Mouse (Mus musculus) lung, embryonic 14.5 days (tissue): ENCODE measurements around the gene Lmnb2. TPM values are rescaled to one million over a fixed set of nuclear protein-coding genes. Genes with fewer than 3 reads are reported as not detected.

ENCODE experiments used
- ATAC-seq: fragments of 200-750 bp; cut with Nextera tagmentation; 2 replicates; pipeline ENCODE4 v1.8.0; 2017; ENCODE audit warnings: mild to moderate bottlenecking, moderate TSS enrichment, moderate library complexity; ENCODE audit not compliant: insufficient read depth
- DNase-seq: peaks from one replicate; pipeline ENCODE4 v3.0.0-alpha.2; 2015
- H3K27ac ChIP-seq: fragments of 300-500 bp; sonication (generic); 2 replicates; pipeline ENCODE4 v1.5.1; 2014; ENCODE audit warnings: low read depth, mild to moderate bottlenecking, moderate library complexity
- H3K27me3 ChIP-seq: fragments of 300-500 bp; sonication (generic); 2 replicates; pipeline ENCODE4 v1.6.1; 2014; ENCODE audit warnings: low read length, control low read depth; ENCODE audit not compliant: insufficient read depth
- H3K36me3 ChIP-seq: fragments of 300-500 bp; sonication (generic); 2 replicates; pipeline ENCODE4 v1.6.1; 2014; ENCODE audit warnings: control low read depth; ENCODE audit not compliant: insufficient read depth
- H3K4me1 ChIP-seq: fragments of 300-500 bp; sonication (generic); 2 replicates; pipeline ENCODE4 v1.6.1; 2014; ENCODE audit warnings: antibody characterized with exemption, control low read depth; ENCODE audit not compliant: insufficient read depth
- H3K4me2 ChIP-seq: fragments of 300-500 bp; sonication (generic); 2 replicates; pipeline ENCODE4 v1.6.1; 2014; ENCODE audit warnings: mild to moderate bottlenecking
- H3K4me3 ChIP-seq: fragments of 300-500 bp; sonication (generic); 2 replicates; pipeline ENCODE4 v1.5.1; 2014; ENCODE audit warnings: low read depth, low read length
- H3K9ac ChIP-seq: fragments of 300-500 bp; sonication (generic); 2 replicates; pipeline ENCODE4 v1.6.1; 2014
- H3K9me3 ChIP-seq: fragments of 300-500 bp; sonication (generic); 2 replicates; pipeline ENCODE4 v1.6.1; 2016; ENCODE audit warnings: low read depth, low read length, control low read depth
- CTCF ChIP-seq: IDR thresholded peaks from 2 replicates; pipeline ENCODE4 v1.5.1; 2016; ENCODE audit warnings: antibody characterized with exemption, low read depth
- WGBS: fragments of 180-500 bp; shearing (Covaris S2); extraction: QIAGEN DNeasy Blood & Tissue Kit; methylation state at CpG from one replicate; pipeline ENCODE4 v1.1.7; 2014; 5-methylcytosine and 5-hydroxymethylcytosine counted together
- polyA plus RNA-seq: library from polyadenylated mRNA; unstranded; fragments of >200 nt; fragmentation: Nextera tagmentation; extraction: Ambion mirVana; gene quantifications from 2 replicates; pipeline ENCODE4 v1.2.1, GENCODE M21; 2014

The Lmnb2 gene
- polyA plus RNA-seq, 1 experiment from 2014 or later = 24.4 TPM

DNA sequence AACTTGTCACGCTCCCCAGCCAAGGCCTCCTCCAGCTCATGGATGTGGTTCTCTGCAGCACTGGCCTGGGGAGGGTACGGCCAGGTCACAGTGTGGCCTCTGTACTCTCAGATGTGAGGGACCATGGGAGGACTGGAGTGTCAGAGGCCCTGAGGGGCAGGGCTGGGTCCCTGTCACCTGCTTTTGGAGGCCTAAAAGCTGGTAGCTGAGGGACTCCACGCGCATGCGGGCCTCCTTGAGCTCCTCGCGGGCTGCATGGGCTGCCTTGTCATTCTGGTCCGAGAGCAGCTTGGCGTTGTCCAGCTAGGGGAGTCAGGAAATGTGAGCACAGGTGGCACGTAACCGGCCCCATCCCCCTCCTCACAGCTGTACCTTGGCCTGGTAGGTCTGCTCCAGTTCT is 13.3 kb downstream of the Lmnb2 start:
- H3K9me3 ChIP-seq = no peaks in the 10 kb centered on the region
- TF ChIP-seq CTCF = no peak
- no peak overlapping the region for H3K4me3 ChIP-seq
- ATAC-seq = no peak
- H3K4me2 ChIP-seq = no peak overlapping the region
- no peaks in the 10 kb centered on the region for H3K27me3 ChIP-seq
- DNase-seq = no peak
- H3K4me1 ChIP-seq = peaks cover 1% of the 10 kb centered on the region; the same call in 1 of the 2 replicates
- peaks cover 81% of the 10 kb centered on the region for H3K36me3 ChIP-seq
- no peak overlapping the region for H3K27ac ChIP-seq
- H3K9ac ChIP-seq = no peak overlapping the region
- 89% methylated on average over 11 of the region's 11 CpGs for WGBS

DNA sequence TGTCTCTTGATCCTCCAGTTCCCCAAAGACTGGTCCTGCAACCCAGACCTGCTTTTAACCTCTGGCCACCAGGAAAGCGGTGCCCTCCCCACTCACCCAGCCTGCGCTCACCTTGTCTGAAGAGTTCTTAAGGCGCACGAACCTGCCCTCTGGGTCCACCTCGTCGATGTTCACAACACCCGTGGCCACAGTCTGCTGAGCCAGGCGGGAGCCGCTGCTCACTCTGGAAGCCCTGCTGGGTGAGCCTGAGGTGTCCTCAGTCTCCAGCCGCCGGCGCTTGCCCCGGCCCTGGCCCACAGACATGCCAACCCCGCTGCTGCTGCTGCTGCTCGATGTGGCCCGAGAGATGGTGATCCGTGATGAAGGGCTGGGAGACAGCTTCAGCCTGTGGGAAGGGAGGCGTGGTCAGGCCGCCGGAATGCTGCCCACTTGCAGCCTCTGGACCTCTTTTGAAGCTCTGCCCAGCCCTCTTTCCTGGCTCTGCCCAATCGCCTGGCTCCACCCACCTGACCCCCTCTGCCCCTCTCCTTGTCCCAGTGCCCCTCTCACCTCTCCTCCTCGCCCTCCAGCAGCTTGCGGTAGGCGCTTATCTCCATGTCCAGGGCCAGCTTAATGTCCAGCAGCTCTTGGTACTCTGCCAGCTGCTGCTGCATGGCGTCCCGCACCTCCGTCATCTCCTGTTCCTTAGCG is 13.9 kb downstream of the Lmnb2 start:
- Histone ChIP-seq H3K4me2 (no peak overlapping the region), H3K9ac (no peak overlapping the region), H3K27me3 (no peaks in the 10 kb centered on the region), H3K4me1 (peaks cover 3% of the 10 kb centered on the region; the same call in 1 of the 2 replicates), H3K36me3 (peaks cover 75% of the 10 kb centered on the region), H3K27ac (no peak overlapping the region), H3K4me3 (no peak overlapping the region), H3K9me3 (no peaks in the 10 kb centered on the region)
- DNase-seq = no peak
- WGBS = 77% methylated on average over 28 of the region's 28 CpGs
- ATAC-seq = no peak
- no peak for TF ChIP-seq CTCF

DNA sequence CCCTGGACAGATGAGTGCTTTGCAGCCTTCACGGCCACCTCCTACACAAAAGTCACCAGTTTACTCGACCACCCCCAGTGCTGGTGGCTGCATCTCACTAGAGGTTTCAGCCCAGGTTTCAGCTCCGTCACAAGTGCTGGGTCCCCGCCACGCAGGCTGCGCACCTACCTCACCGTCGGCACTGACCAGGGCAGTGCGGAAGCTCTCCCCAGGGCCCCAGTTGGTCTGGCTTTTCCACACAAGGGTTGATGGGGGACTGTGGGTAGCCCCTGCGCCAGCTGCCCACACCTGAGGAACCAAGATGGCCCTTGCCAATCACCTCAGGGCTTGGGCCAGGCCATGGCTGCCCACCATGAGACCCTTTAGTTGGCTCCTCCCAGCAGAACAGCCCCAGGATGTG is 14.8 kb downstream of the Lmnb2 start:
- WGBS = 92% methylated on average over 10 of the region's 10 CpGs
- no peak for TF ChIP-seq CTCF
- Histone ChIP-seq H3K36me3 (peaks cover 75% of the 10 kb centered on the region), H3K27me3 (no peaks in the 10 kb centered on the region), H3K9ac (no peak overlapping the region), H3K9me3 (no peaks in the 10 kb centered on the region), H3K4me2 (no peak overlapping the region), H3K4me1 (peaks cover 3% of the 10 kb centered on the region; the same call in 1 of the 2 replicates), H3K27ac (no peak overlapping the region), H3K4me3 (no peak overlapping the region)
- ATAC-seq = no peak
- no peak for DNase-seq

DNA sequence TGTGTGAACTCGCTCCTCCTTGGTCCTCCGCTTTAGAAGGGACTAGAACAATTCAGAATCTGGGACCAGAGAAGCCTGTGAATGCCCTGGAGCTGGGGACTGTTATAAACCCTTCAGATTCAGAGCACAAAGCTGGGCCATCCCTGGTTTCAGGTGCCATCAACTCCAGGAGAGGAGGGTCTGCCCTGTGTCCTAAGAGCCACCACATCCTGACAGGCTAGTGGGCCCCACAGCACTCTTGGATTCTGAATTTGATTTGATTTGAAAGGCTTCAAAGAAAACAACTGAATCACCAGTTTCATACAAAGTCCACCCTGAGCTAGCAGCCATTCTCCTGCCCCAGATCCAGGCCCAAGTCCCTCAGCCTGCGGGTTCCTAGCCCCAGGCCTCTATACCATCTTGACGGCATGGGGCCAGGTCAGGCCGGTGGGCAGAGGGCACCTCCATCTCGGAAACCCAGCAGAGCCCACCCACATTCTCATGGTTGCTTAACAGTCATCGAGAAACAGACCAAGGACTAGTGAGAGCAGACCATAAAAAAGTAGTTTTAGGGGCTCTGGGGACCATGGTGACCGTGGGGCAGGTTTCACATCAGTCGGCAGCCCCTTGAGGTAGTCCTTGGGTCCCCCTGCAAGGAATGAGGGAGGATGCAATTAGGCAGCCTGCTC is 15.6 kb downstream of the Lmnb2 start:
- WGBS = 90% methylated on average over 9 of the region's 9 CpGs

DNA sequence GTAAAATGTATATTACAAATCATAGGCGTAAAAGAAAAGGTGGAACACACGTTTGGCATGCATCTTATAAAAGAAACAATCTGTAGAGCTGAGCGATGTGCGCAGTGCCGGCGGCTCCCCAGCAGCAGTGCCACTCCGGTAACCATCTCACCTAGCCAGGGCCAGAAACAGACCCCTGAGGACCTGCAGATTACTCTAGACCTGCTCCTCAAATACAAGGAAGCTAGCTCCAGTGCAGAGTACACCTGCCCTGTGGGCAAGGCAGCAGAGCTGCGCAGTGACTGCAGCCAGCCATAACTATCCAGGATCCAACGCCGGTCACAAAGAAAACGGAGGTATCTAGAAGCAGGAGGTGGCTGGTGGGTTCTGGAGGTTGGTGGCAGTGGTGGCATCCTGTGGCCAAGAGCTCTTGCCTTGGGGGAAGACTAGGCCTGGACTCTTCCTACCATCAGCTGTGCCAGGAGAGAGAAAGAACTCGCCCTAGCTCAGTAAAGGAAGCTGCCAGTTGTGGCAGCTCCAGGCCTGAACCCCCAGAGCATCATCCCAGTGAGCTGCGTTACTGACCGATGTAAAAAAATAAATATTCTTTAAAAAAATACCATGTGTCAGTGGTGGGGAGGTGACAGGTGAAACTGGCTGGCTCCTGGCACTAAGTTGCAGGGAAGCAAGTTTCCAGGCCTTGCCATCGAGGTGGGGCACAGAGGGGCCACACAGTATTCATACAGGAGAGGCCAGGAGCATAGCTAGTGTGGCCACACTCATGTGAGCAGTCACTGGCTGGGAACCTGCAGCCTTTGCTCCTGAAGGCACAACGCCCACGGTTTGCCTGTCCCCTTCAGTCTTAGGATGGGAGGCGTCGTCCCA is 16.4 kb downstream of the Lmnb2 start:
- TF ChIP-seq CTCF = no peak
- H3K9me3 ChIP-seq = no peaks in the 10 kb centered on the region
- DNase-seq (peak; percentile 7), ATAC-seq (no peak)
- H3K36me3 ChIP-seq = peaks cover 65% of the 10 kb centered on the region
- WGBS = 81% methylated on average over 19 of the region's 19 CpGs
- H3K4me1 ChIP-seq = peaks cover 8% of the 10 kb centered on the region
- H3K4me2 ChIP-seq = peak overlapping the region; percentile 45
- H3K4me3 ChIP-seq = no peak overlapping the region
- peak overlapping the region; percentile 20; the same call in 1 of the 2 replicates for H3K9ac ChIP-seq
- peak overlapping the region; percentile 32; the same call in 1 of the 2 replicates for H3K27ac ChIP-seq
- H3K27me3 ChIP-seq = no peaks in the 10 kb centered on the region

More for the DNA sequence above, 15.6 kb downstream of the Lmnb2 start:
- H3K4me3 ChIP-seq = no peak overlapping the region
- no peak overlapping the region for H3K27ac ChIP-seq
- DNase-seq = no peak
- no peaks in the 10 kb centered on the region for H3K27me3 ChIP-seq
- H3K9ac ChIP-seq = no peak overlapping the region
- no peak for TF ChIP-seq CTCF
- no peaks in the 10 kb centered on the region for H3K9me3 ChIP-seq
- H3K4me1 ChIP-seq = peaks cover 8% of the 10 kb centered on the region
- ATAC-seq = no peak
- no peak overlapping the region for H3K4me2 ChIP-seq
- H3K36me3 ChIP-seq = peaks cover 67% of the 10 kb centered on the region

DNA sequence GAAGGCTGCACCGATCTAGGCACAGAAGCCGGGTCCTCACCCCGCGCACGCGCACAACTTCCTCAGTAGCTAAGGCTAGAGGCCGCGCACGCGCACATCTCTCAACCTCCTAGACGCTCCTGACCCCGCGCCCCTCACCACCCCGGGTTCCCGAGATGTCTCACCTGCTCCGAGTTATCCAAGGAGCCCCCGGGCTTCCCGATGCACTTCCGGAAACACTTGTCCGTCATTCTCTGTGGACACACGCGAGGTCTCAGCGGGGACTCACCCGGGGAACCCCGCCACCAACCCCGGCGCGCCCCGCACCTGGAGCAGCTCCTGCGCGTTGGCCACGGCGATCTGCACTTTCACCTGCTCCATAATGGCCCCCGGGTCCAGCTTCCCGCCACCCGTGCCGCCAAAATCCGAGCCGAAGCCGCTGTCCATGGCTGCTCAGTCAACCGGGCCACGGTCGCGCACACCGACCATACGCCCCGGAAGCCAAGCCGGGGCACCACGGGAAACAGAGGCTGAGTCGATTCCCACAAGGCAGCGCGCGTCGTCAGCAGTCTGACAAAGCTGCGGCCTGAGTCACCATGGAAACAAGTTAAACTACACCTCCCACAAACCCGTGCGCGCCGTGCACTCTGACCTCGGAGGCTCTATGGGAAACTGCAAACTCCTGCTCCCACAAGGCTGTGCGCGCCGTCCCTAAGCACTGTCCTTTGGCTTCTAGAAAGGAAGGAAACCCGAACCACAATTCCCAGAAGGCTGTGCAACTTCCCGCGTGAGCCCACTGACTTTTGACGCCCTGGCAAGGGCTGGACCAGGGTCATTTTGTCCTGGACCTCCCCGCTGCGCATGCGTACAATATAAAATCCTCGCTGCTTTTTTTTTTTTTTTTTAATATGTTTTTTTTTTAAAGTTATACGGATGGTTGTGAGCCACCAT is 17.5 kb downstream of the Lmnb2 start, which contains the start of gene Timm13:
Gene Timm13, minus strand, starts transcription at position 652 of the 930 bp plus-strand sequence.
- peak; percentile 95 for ATAC-seq

More for the DNA sequence above, 17.5 kb downstream of the Lmnb2 start, which contains the start of gene Timm13:
- Histone ChIP-seq H3K9ac (peak within 1 kb of the TSS; percentile 77), H3K4me3 (peak within 1 kb of the TSS; percentile 91), H3K27ac (peak within 1 kb of the TSS; percentile 73), H3K36me3 (peaks cover 54% of the 10 kb centered on the region), H3K4me2 (peak within 1 kb of the TSS; percentile 80), H3K27me3 (no peaks in the 10 kb centered on the region), H3K4me1 (peaks cover 8% of the 10 kb centered on the region), H3K9me3 (no peaks in the 10 kb centered on the region)
- under 1% methylated on average over 72 of the region's 72 CpGs for WGBS
- no peak for TF ChIP-seq CTCF
- peak; percentile 100 for DNase-seq
